33 mouse cellular contexts compared by ENCODE assay signal in genomic region chr10:125895744-125896482, GRCm38 (mm10).
"Had no signal": no experiment of that assay in that cellular context is flagged by ENCODE, and none has a peak within 500 bp of the region (broad histone marks: within the 10 kb centered on the region; RNA-seq: fewer than 3 reads in every experiment).

No protein-coding gene starts in this region.

- DNase-seq: left cerebral cortex, postnatal 4 days; liver; liver, embryonic 13.5 days; liver, postnatal 0 days; lung, adult 18-20 months; lung, adult 2 months; lung, postnatal 10 days; lung, postnatal 14 days; lung, postnatal 36 days; lung, postnatal 4 days; midbrain, embryonic 14.5 days had no signal

- H3K9me3 ChIP-seq: limb, embryonic 10.5 days; limb, embryonic 15.5 days; liver, embryonic 12.5 days; liver, embryonic 13.5 days; liver, embryonic 15.5 days; lung, embryonic 15.5 days; midbrain, embryonic 10.5 days; midbrain, embryonic 12.5 days; midbrain, embryonic 13.5 days; midbrain, embryonic 15.5 days; neural tube, embryonic 12.5 days; neural tube, embryonic 13.5 days had no signal

- H3K9ac ChIP-seq: limb, embryonic 12.5 days; limb, embryonic 13.5 days; limb, embryonic 15.5 days; liver, embryonic 12.5 days; liver, embryonic 13.5 days; liver, embryonic 14.5 days; liver, embryonic 15.5 days; liver, postnatal 0 days; lung, embryonic 14.5 days; lung, embryonic 15.5 days; midbrain, embryonic 12.5 days; midbrain, embryonic 13.5 days; midbrain, embryonic 15.5 days; neural tube, embryonic 12.5 days; neural tube, embryonic 13.5 days had no signal

- H3K27ac ChIP-seq: limb, embryonic 10.5 days; limb, embryonic 12.5 days; limb, embryonic 13.5 days; limb, embryonic 15.5 days; liver, embryonic 12.5 days; liver, embryonic 13.5 days; liver, embryonic 14.5 days; liver, embryonic 15.5 days; lung, embryonic 15.5 days; macrophage; midbrain, embryonic 10.5 days; midbrain, embryonic 12.5 days; midbrain, embryonic 13.5 days; midbrain, embryonic 15.5 days; neural tube, embryonic 12.5 days; neural tube, embryonic 13.5 days had no signal

- H3K4me2 ChIP-seq: limb, embryonic 12.5 days; limb, embryonic 13.5 days; limb, embryonic 15.5 days; liver, embryonic 11.5 days; liver, embryonic 12.5 days; liver, embryonic 13.5 days; liver, embryonic 15.5 days; lung, embryonic 14.5 days; lung, embryonic 15.5 days; midbrain, embryonic 11.5 days; midbrain, embryonic 12.5 days; midbrain, embryonic 13.5 days; midbrain, embryonic 15.5 days; neural tube, embryonic 12.5 days; neural tube, embryonic 13.5 days had no signal

- ATAC-seq: liver, embryonic 12.5 days; liver, postnatal 0 days; lung, postnatal 0 days; midbrain, embryonic 13.5 days; midbrain, embryonic 15.5 days; midbrain, embryonic 16.5 days had no signal

- H3K27me3 ChIP-seq: limb, embryonic 12.5 days; limb, embryonic 13.5 days; limb, embryonic 15.5 days; liver, embryonic 12.5 days; liver, embryonic 13.5 days; liver, embryonic 15.5 days; lung, embryonic 15.5 days; megakaryocyte, embryonic 14.5 days; midbrain, embryonic 12.5 days; midbrain, embryonic 13.5 days; midbrain, embryonic 15.5 days; neural tube, embryonic 12.5 days; neural tube, embryonic 13.5 days had no signal

- H3K4me3 ChIP-seq: limb, embryonic 10.5 days; limb, embryonic 12.5 days; limb, embryonic 13.5 days; limb, embryonic 15.5 days; liver, embryonic 12.5 days; liver, embryonic 13.5 days; liver, embryonic 15.5 days; lung, embryonic 15.5 days; megakaryocyte, embryonic 14.5 days; midbrain, embryonic 10.5 days; midbrain, embryonic 12.5 days; midbrain, embryonic 13.5 days; midbrain, embryonic 15.5 days; myocyte; neural tube, embryonic 12.5 days; neural tube, embryonic 13.5 days had no signal

- H3K36me3 ChIP-seq: limb, embryonic 10.5 days; limb, embryonic 12.5 days; limb, embryonic 13.5 days; limb, embryonic 15.5 days; liver, embryonic 12.5 days; liver, embryonic 13.5 days; liver, embryonic 15.5 days; lung, embryonic 15.5 days; midbrain, embryonic 10.5 days; midbrain, embryonic 12.5 days; midbrain, embryonic 13.5 days; midbrain, embryonic 15.5 days; neural tube, embryonic 12.5 days; neural tube, embryonic 13.5 days had no signal

- H3K4me1 ChIP-seq: limb, embryonic 12.5 days; limb, embryonic 13.5 days; limb, embryonic 15.5 days; liver, embryonic 12.5 days; liver, embryonic 13.5 days; liver, embryonic 15.5 days; lung, embryonic 15.5 days; megakaryocyte, embryonic 14.5 days; midbrain, embryonic 12.5 days; midbrain, embryonic 13.5 days; neural tube, embryonic 12.5 days had no signal
